Mouse (Mus musculus): ENCODE data around the gene Vwa8.

The Vwa8 gene

GRCm38 (mm10) chr14:79186976-79187375, 338.1 kb downstream of the Vwa8 start:
- no peak for DNase-seq

- DNase-seq, result no peak
Observed at GRCm38 (mm10) chr14:79196711-79197110, 347.9 kb downstream of the Vwa8 start.

DNA sequence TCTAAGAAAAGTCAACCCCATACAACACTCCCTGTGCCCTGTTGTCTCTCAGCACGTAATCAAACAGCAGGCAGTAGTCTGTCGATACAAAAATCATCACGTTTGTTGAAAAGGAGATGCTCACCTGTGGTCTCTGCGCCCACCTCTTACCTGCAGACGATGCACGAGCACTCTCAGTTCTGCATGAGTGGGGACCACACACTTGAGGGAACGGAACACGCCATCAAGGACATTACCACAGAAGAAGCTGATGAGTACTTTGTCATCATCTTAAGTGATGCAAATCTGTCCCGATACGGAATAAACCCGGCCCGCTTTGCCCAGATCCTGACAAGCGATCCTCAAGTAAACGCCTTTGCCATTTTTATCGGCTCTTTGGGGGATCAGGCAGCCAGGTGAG, 349.2 kb downstream of the Vwa8 start:
- DNase-seq, result no peak

DNA sequence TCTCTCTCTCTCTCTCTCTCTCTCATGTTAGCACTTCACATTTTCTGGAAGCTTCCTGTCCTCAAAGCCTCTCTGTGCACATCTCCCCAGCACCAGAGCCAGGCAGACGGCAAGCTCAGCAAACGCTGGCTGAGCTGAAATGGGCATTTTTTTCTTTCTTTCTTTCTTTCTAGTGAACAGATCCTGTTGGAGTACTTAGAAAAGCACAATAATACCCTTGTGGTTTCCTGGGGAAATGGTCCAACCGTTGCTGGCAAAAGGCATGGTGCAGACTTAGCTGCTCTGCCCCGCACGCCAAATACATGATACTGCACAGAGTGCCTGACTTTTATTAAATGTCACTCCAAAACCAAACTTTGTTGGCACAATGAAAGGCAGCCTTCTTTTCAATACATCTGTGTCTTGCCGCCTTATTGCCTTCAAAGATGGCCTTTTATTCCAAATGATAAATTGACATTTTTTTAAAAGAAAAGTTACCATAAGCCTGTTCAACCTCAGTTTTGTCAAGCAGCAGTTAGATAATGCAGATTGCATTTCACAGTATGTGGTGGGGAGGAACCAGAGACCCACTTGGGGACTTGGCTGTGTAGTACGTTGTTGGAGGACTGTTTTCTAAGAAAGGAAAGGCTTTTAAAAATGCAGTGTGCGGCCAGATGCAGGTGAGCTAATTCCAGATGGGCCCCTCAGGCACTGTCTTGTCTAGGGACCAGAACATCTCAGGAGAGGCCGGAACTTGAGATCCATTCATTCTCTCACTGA, 351.5 kb downstream of the Vwa8 start:
- DNase-seq, result peak; percentile 31

- peak; percentile 23 for DNase-seq
Observed at GRCm38 (mm10) chr14:79200892-79201285, 352.0 kb downstream of the Vwa8 start.

GRCm38 (mm10) chr14:79202722-79203362, 354.0 kb downstream of the Vwa8 start:
- no peak for DNase-seq

DNA sequence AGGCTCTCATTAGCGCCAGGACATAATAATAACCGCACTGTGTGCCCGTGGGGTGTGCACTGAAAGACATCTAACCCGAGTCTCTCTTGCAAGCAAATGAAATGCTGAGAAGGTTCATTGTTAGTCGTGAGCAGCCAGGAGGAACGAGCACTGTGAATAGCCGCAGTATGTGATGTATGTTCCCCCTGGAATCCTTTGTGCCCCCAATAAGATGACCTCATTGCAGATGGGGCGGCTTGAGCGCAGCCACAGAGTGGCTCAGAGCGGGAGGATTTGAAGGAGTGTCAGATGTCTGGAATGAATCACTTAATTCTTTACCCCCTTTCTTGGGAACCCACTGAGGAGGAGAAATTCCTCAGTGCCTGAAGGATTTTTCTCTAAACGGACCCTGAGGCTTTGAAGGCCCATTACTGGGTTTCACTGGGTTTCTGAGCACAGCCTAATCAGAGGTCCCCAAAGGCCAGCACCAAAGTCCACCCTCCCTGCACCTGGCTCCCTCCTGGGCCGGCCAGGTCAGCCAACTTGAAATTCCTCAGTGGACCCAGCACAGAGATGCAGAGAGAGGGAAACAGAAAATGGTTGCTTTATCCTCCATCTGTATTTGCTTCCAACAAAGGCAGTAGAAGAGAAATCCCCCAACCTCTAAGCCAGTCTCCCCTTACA, 354.8 kb downstream of the Vwa8 start:
- DNase-seq, result no peak

- no peak for DNase-seq
Observed at GRCm38 (mm10) chr14:79204866-79205265, 356.0 kb downstream of the Vwa8 start.

DNA sequence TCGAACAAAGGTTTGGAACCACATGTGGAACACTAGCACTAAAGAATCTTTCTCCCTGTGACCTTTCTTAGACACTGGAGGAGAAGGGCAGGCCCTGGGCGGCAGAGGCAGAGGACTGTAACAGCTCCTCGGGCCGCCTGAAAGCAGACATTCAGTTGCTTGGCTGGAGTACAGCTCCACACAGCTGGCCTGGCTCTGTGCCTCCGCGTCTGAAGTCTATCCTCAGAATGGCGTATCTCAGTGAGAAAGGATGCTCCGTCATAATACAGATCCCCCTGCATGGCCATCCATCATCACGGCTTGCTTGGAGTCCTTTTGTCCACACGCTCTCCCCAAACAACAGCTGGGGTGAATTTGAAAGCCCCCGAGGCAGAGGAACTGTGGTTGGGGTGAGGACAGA, 357.4 kb downstream of the Vwa8 start:
- no peak for DNase-seq

- DNase-seq, result no peak
Observed at GRCm38 (mm10) chr14:79208468-79208867, 359.6 kb downstream of the Vwa8 start.

GRCm38 (mm10) chr14:79209813-79210212, 361.0 kb downstream of the Vwa8 start:
- DNase-seq, result no peak

- no peak for DNase-seq
Observed at GRCm38 (mm10) chr14:79212380-79212991, 363.6 kb downstream of the Vwa8 start.

DNA sequence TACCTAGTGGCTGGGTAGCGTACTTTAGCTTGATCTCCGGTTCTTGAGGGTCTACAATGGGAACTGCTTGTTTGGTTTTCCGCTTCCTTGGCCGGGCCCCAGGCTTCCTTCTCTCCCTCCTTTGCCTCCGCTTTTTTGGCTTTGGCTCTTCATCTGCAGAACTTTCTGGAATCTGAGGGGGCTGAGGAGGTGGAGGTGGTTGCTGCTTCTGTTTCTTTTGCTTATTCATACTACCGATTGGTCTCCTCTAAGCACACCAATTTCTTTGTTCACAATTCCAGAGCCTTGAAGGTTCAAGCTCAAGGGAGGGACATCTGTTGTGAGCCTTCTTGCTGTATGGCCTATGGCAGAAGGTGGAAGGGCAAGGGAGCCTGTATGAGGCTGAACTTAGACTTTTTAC, 365.3 kb downstream of the Vwa8 start:
- no peak for DNase-seq

GRCm38 (mm10) chr14:79214660-79215249, 365.9 kb downstream of the Vwa8 start:
- no peak for DNase-seq

DNA sequence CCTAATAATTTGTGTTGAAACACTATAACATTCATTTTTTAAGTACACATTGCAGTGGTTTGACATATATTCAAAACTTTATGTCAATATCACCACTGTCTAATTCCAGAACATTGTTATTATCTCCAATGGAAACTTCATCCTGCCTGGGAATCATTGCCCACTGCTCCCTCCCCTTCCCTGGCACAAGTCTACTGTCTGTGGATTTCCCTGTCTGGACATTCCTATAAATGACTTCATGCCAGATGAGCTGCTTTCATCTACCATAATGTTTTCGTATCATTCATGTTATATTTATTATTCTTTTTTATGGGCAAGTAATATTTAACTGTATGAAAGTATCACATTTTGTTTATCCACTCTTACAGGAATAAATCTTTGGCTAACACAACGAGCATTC, 367.5 kb downstream of the Vwa8 start:
- no peak for DNase-seq

GRCm38 (mm10) chr14:79223431-79224036, 374.7 kb downstream of the Vwa8 start:
- no peak for DNase-seq

DNA sequence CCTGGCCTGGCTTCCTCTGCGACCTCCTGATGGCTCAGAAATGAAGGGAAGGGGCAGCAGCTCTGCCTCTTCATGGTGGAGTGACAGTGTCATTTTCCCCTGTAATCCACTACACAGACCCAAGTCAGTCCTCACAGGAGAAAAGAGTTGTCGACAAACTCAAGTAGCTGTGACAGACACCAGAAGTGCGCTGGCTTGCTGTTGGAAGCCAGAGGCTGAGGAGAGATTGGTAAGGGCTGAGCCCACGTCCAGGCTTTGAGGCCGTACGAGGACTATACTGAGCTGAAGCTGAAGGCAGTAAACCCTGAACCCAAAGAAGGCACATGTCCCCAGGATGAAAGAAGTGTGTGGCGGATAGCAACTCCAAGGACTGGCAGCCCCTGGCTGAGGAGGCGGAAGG, 376.6 kb downstream of the Vwa8 start:
- DNase-seq, result no peak

DNA sequence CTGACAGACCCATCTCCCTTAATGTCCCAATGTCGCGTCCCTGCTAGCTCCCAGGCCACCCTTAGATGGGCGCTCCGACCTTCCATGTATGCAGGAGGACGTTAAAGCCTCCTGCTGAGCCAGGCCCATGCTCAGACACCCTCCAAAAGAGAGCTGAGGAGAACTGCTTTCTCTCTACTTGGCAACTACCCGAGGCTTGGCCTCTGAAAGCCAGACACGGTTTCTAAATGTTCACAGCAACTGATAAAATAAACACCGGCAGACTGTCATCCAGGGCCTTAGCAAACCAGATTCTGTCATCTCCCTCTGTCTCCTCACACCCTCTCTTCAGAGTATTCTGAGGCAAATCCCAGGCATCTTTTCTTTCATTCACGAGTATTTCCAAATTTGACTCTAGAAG, 377.2 kb downstream of the Vwa8 start:
- DNase-seq, result no peak

- no peak for DNase-seq
Observed at GRCm38 (mm10) chr14:79226741-79227140, 377.9 kb downstream of the Vwa8 start.

GRCm38 (mm10) chr14:79227955-79228354, 379.1 kb downstream of the Vwa8 start:
- DNase-seq, result no peak

DNA sequence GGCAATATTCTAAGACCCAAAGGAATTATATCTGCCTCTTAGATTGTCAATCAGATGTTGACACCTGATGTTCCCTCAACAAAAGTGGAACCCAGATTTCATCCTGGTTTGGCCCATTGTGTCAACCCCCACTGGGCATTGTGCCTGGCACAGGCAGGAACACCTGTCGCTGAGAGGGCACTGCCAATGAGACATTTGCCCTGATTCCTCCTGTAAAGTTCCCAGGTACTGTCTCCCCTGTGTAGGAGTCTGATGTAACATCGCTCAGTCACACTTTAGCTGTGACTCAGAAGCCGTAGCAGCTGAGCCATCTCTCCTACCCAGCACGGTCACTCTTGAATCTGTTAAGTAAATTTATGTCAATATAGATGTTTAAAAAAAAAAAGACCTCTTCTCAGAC, 382.8 kb downstream of the Vwa8 start:
- DNase-seq, result peak; percentile 75

DNA sequence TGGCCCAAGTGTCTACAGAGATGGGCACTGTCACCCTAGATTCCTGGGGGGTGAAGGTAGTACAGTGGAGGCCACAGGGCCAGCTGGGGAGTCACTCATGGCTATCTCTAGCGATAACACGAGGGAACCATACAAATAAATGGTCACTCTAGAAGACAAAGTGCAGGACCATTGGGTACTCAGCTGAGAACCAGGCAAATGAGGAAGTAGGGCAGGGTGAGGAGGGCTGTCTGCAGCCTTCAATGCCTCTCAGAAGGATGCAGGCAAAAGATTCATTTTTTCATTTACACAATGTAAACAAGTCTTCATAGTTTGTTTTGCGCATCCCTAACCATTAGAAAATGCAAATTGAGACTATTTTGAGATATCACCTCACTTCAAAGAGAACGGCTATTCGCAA, 384.8 kb downstream of the Vwa8 start:
- DNase-seq, result no peak

DNA sequence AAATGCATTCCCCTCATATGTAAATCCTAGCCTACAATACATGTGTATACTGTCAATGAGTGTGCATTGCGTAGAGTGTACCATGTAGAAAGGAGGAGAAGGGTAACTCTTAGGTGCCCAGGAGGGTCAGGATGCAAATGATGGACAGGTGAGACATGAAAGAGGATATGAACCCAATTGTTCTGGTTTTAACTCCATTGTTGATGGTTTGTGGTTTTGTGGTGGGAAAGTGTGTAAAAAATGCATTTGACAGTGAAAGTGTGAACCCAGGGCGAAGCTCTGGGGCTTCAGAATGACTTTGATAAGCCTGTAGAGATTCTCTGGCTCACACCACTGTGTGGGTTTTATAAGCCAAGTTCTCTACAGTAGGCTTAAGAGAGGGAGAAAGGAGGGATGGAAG, 385.7 kb downstream of the Vwa8 start:
- no peak for DNase-seq

Measured in cerebellum, adult 9-11 months (tissue).